Mouse (Mus musculus): ENCODE results near the gene Ppp1r14c.

Gene Ppp1r14c

GRCm38 (mm10) chr10:3366036-3366869 lies at the start of gene Ppp1r14c:
Gene Ppp1r14c, plus strand, starts transcription at chr10:3366057.
- DNase-seq (ENCODE audit: low read depth, low spot score), result no peak

DNA sequence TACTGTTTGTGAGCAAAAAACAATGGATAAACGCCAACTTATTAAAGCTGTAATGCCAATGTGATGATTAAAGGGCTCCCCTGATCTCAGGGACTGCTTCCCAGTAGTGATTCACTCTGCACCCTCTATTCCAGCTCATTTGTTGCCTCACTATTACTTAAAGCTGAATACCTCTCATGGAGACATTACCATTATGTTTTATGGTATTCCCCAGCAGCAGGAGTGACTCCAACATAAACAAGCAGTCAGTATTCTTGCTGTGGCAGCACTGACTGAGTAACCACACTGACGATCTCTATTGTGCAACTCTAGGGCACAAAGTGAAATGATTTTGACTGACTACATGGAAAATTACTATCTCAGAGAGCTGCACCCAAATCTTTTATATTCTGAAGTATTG lies 44.5 kb upstream of the Ppp1r14c start:
- DNase-seq (ENCODE audit: low read depth, low spot score), result no peak

DNA sequence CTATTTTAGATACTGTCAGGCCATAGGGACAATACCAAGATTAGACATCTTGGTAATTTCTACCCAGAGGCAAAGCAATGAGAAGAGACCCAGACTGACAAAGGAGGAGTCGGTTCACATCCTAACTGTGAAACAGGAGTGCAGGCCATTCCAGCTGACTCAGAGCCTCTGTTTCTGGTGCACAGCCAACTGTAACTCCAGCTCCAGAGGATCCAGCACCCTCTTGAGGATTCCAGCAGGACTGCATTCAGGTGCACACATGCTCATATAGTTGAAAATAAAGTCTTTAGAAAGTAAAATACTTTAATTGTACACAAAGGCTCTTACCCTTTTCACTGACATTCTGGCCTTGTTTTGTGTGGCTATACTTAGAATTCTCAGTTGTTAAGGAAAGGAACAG lies 40.4 kb upstream of the Ppp1r14c start:
- DNase-seq (ENCODE audit: low read depth, low spot score), result no peak

DNA sequence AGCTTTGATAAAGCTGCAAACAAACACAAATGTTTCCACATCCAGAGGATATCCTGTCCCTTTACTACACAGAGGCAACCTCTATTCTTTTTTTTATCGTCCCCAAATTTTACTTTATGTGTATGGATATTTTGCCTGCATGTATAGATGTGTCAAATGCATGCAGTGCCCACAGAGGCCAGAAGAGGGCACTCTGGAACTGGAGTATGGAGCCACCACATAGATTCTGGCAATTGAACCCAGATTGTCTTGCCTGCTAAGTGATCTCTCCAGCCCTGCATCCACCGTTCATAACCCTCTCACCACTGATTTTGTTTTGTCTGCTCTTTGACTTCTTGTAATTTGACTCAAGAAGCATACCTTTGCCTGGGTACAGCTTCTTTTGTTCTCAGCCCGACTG lies 33.0 kb upstream of the Ppp1r14c start:
- peak; percentile 16 for DNase-seq (ENCODE audit: low read depth, low spot score)

DNA sequence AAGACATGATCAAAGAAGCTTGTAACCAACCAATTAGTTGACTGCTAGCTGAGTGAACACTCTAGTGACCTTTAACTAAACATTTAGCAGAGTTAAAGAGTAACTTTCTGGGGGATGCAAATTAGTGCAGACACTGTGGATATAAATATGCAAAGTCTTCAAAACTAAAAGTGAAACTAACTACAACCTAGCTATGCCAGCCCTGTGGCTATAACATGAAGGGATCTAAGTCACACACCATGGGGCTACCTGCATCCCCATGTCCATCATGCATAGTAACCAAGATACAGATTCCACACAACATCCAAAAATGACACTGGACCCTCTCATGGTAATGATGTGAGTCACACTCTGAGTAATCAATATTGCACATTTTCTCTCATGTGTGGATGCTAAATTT lies 31.3 kb upstream of the Ppp1r14c start:
- no peak for DNase-seq (ENCODE audit: low read depth, low spot score)

- no peak for DNase-seq (ENCODE audit: low read depth, low spot score)
Measured at GRCm38 (mm10) chr10:3336729-3337329, 29.0 kb upstream of the Ppp1r14c start.

- DNase-seq (ENCODE audit: low read depth, low spot score), result no peak
Measured at GRCm38 (mm10) chr10:3337330-3337901, 28.4 kb upstream of the Ppp1r14c start.

DNA sequence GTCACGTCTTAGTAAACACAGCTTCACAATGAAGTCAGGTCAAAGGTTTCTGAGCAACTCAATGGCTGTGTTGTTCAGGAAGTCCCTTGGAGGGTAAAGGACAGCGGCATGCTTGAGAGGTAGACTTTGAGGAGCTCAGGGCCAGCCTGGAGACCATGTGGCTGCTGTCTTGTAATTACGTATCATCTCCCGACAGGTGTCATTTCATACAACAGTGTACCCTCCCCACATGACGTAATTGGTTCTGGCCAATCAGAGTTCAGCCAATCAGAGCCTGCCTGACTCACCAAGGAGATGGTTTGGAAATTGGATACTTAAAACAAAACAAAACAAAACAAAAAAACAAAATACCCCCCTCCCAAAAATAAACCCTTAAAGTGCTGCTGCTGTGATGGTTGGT lies 20.2 kb upstream of the Ppp1r14c start:
- no peak for DNase-seq (ENCODE audit: low read depth, low spot score)

DNA sequence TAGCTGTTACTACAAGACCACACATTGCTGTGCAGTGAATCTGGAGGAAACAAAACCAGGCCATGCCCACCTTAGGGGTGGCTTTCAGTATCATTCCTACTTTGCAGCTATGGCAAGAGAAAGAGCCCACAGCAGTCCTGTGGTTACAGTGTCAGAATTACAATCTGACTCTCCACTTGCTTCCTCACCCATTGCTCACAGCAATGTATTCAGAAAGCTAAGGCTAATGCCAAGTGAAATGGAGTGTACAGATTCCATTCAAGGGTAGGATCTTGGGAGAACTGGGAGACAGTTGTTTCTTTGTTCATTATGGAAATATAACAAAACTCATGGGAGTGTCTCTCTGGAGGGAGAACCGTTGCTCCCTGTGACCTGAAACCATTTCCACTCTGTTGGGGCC lies 6.3 kb upstream of the Ppp1r14c start:
- DNase-seq (ENCODE audit: low read depth, low spot score), result no peak

DNA sequence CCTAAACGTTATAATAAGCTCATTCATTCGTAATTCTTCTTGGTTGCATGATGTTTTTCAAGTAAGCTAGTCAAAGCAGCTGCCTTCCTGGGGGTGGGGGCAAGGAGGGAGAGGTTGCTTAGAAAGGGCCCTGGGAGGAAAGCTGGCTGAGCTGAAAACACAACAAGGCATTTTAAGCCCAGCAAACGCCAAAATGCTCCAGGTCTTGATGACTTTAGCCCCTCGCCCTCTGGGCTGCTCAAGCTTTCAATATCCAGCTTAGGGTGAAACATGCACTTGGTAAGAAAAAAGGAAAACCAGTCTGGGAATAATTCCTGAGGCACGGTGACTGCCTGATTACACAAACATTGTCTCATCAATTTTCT lies 204 bp upstream of the Ppp1r14c start:
- no peak for DNase-seq (ENCODE audit: low read depth, low spot score)

DNA sequence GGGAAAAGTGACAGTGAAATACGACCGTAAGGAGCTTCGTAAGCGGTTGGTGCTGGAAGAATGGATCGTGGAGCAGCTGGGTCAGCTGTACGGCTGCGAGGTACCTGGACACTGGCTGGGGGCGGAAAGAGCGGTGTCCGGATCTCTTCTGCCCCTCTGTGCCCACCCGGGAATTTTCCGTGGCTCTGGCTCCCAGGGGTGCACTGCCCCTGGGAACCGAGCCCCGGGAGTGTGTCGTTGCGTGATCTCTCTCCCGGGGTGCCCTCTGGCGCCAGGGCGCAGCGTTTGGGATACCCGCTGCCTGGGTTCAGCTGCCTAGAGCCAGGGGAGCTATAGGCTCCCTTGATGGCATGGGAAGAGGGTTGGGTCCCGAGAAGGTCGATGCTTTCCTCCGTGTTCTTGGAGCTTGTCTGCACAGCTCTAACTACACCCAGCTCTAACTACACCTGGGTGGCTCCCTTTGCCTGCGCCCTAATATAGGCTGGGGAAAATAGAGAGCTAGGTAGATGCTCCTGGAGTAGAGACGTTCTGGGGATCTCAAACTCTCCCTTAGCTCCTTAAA lies 1.1 kb downstream of the Ppp1r14c start:
- DNase-seq (ENCODE audit: low read depth, low spot score), result no peak

DNA sequence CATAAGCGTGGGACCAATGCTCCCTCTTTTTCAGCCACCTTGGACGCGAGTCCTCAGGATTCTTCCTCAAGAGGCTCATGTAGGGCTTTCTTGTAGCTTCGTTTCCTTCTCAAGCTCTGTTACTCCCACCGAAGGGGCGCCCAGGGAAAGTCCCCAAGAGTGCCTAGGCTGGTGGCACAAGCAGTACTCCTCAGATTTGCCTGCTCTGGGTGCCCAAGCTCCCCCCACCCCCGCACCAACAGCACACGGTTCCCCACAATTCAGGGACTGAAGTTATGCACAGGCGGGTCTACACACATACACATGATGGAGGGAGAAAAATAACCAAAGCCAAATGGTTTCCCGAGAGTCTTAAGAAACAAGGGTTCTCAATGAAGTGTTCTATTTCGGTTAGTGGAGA lies 1.6 kb downstream of the Ppp1r14c start:
- DNase-seq (ENCODE audit: low read depth, low spot score), result no peak

DNA sequence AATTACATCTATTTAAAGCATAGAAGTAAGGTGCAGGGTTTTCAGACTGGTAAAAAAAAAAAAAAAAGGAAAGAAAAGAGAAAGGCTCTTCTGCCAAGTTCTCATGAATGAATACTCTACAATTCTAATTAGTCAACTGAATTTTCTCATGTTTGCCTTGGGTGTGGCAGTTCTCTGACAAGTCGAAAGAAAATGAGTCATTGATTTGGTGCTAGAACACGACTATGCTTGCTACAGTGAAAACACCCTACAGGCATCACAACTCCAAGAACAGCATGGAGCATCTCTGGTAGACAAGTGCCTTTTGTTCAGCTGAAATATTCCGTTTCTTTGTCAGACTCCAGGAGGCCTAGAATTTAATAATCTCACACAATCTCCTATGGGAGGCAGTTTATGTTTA lies 17.3 kb downstream of the Ppp1r14c start:
- DNase-seq (ENCODE audit: low read depth, low spot score), result no peak

GRCm38 (mm10) chr10:3392251-3392650 lies 26.4 kb downstream of the Ppp1r14c start:
- DNase-seq (ENCODE audit: low read depth, low spot score), result no peak

GRCm38 (mm10) chr10:3393548-3393947 lies 27.7 kb downstream of the Ppp1r14c start:
- no peak for DNase-seq (ENCODE audit: low read depth, low spot score)

- no peak for DNase-seq (ENCODE audit: low read depth, low spot score)
Measured at GRCm38 (mm10) chr10:3394193-3394592, 28.3 kb downstream of the Ppp1r14c start.

DNA sequence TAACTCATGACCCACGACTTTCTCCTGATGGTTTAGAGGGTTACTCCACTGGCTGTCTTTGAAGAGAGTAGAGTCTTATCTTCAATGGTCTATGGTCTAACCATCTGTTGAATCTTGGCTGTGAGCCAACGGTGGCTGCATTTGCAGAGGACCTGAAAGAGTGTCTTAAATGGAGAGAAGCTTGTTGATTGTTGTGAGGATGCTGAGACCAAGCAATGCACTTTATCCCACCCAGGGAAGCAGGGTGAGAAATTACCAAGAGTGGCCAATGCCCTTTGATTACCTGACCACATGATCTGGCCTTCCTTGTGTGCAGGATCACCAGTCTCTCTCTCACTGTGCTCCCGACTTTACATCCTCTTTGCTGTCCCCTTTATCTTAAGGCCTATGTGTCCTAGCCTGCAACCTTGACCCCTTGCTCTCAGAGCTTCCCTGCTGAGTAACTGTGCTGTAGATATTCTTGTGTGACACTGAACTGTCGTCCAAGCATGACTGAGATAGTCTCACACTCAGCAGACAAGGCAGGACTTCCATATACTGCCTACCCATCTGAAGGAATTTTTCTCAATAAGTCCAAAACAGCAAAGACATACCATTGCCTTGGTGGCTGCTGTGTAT lies 28.9 kb downstream of the Ppp1r14c start:
- DNase-seq (ENCODE audit: low read depth, low spot score), result no peak

GRCm38 (mm10) chr10:3395341-3395931 lies 29.6 kb downstream of the Ppp1r14c start:
- DNase-seq (ENCODE audit: low read depth, low spot score), result no peak

DNA sequence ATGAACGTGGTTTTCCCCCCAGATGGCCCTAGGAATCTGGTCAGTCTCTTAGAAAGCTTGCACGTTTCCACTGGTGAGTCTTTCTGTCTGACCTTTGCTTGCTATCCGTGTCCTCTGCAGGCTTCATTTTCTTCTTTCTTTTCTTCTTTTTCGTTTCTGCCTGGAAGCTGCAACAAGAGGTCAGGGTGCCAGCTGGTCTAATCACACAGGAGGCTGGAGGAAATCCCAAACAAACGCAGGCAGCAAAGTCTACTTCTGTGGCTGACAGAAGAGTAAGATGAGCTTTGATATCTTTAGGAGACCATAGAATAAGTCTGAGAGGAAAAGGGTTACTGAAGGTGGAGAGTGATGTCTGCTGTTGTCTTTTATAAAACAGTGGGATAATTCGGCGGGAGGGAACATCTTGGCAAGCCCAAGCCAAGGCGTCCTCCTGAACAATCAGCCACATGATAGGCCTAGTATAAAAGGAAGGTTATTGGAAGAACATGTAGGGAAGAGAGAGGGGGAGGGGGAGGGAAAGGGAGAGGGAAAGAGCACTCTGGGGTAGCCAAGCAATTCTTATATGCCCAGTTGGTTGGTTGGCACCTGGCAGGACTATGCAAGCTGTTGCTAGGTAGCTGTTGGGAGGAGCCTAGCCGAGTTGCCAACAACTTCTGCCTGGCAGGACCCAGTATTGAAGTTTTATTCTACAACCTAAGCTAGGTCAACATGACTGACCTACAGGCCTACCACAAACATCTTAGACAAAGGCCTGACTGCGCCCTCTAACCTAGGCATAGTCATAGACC lies 30.3 kb downstream of the Ppp1r14c start:
- DNase-seq (ENCODE audit: low read depth, low spot score), result no peak

DNA sequence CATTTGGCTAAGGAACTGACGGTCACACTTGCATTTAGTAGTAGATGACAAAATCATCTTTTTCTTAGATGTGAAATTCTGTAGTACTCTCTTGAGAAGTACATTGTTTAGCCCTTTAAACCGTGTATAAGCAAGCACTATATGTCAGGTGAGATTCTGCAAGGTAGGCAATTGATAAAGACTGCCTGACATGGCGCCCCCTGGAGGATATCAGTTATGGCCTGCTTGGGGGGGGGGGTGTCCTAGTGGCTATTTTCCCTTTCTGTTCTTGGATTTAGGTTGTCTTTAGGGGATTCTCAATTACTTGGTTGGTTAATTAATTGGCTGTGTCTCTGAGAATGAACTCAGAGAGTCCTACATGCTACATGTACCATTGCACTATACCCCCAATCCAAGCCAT lies 31.5 kb downstream of the Ppp1r14c start:
- no peak for DNase-seq (ENCODE audit: low read depth, low spot score)

DNA sequence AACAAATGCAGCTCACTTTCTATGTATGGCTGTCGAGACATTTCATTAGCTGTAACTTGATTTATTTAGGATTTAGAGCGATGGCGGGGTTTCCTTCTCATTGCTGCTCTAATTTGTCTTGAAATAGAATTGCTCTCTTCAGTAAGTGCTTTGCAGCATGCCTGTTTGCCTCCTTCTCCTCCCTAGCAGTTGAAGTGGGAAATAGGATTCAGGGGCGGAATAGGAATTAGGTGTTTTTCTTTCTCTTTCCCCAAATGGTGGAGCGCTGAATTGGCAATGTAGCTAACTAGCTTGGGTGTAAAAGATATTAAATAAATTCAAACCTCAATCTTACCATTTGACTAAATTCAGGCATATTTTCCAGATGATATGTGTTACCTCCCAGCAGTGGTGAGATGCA lies 32.2 kb downstream of the Ppp1r14c start:
- DNase-seq (ENCODE audit: low read depth, low spot score), result no peak

Data from A20 (cell line).